Mouse (Mus musculus): Measurements from ENCODE around the gene Gm29427.

The Gm29427 gene

GRCm38 (mm10) chr1:130715561-130716217 lies at the start of gene Gm29427:
Gene Gm29427 (minus strand): TSS chr1:130715799.
- peak; percentile 89 for DNase-seq (ENCODE audit: low spot score)

GRCm38 (mm10) chr1:130764027-130764461 lies 48.4 kb upstream of the Gm29427 start:
- no peak for DNase-seq (ENCODE audit: low spot score)

GRCm38 (mm10) chr1:130762045-130762760 lies 46.6 kb upstream of the Gm29427 start:
- no peak for DNase-seq (ENCODE audit: low spot score)

- DNase-seq (ENCODE audit: low spot score): no peak
These were observed 46.0 kb upstream of the Gm29427 start for GRCm38 (mm10) chr1:130761597-130761996.

- DNase-seq (ENCODE audit: low spot score): no peak
These were observed 44.1 kb upstream of the Gm29427 start for GRCm38 (mm10) chr1:130759689-130760088.

- no peak for DNase-seq (ENCODE audit: low spot score)
These were observed 31.2 kb upstream of the Gm29427 start for GRCm38 (mm10) chr1:130746819-130747218.

- no peak for DNase-seq (ENCODE audit: low spot score)
These were observed 30.0 kb upstream of the Gm29427 start for GRCm38 (mm10) chr1:130745591-130745990.

- DNase-seq (ENCODE audit: low spot score): no peak
These were observed 29.4 kb upstream of the Gm29427 start for GRCm38 (mm10) chr1:130744961-130745360.

GRCm38 (mm10) chr1:130744217-130744616 lies 28.6 kb upstream of the Gm29427 start:
- DNase-seq (ENCODE audit: low spot score): no peak

GRCm38 (mm10) chr1:130743775-130744174 lies 28.2 kb upstream of the Gm29427 start:
- no peak for DNase-seq (ENCODE audit: low spot score)

GRCm38 (mm10) chr1:130742201-130742600 lies 26.6 kb upstream of the Gm29427 start:
- no peak for DNase-seq (ENCODE audit: low spot score)

- DNase-seq (ENCODE audit: low spot score): no peak
These were observed 25.5 kb upstream of the Gm29427 start for GRCm38 (mm10) chr1:130740781-130741720.

GRCm38 (mm10) chr1:130740227-130740648 lies 24.6 kb upstream of the Gm29427 start:
- DNase-seq (ENCODE audit: low spot score): no peak

GRCm38 (mm10) chr1:130739636-130740035 lies 24.0 kb upstream of the Gm29427 start:
- no peak for DNase-seq (ENCODE audit: low spot score)

GRCm38 (mm10) chr1:130738551-130739106 lies 23.0 kb upstream of the Gm29427 start:
- DNase-seq (ENCODE audit: low spot score): no peak

GRCm38 (mm10) chr1:130737916-130738315 lies 22.3 kb upstream of the Gm29427 start:
- no peak for DNase-seq (ENCODE audit: low spot score)

GRCm38 (mm10) chr1:130737411-130737881 lies 21.8 kb upstream of the Gm29427 start:
- DNase-seq (ENCODE audit: low spot score): no peak

GRCm38 (mm10) chr1:130734852-130735251 lies 19.3 kb upstream of the Gm29427 start:
- no peak for DNase-seq (ENCODE audit: low spot score)

- no peak for DNase-seq (ENCODE audit: low spot score)
These were observed 18.9 kb upstream of the Gm29427 start for GRCm38 (mm10) chr1:130734452-130734851.

GRCm38 (mm10) chr1:130733671-130734070 lies 18.1 kb upstream of the Gm29427 start:
- peak; percentile 28 for DNase-seq (ENCODE audit: low spot score)

- DNase-seq (ENCODE audit: low spot score): no peak
These were observed 17.4 kb upstream of the Gm29427 start for GRCm38 (mm10) chr1:130732706-130733658.
